Mouse (Mus musculus): ENCODE data around the gene Snrpa1.

DNA sequence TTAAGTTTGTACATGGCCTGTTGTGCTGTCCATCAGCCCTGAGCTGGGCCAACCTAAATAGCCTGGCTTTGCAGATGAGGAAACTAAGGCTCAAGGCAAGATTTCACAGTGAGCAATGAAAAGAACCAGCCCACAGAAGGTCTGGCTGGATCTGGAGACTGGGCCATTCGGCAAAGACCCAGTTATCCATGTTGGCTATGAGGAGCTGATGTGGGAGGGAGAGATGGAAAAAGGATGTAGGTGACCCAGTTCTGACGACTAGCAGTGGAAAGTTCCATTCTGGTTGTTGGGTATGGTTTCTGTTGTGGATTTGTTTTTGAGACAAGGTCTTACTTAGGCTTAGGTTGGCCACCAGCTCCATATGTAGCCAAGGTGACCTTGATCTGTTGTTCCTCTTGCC is 29.3 kb downstream of the Snrpa1 start:
- no peak for TF ChIP-seq CTCF (IDR thresholded peaks at IDR 0.05; ENCODE audit: low read depth, low read length)
- TF ChIP-seq GATA1 (IDR thresholded peaks at IDR 0.05; ENCODE audit: borderline replicate concordance, low read length), result no peak
- TF ChIP-seq POLR2AphosphoS5 (IDR thresholded peaks at IDR 0.05; ENCODE audit: insufficient replicate concordance, low read depth, low read length), result no peak
